Mouse (Mus musculus): ENCODE results near the gene Myh3.

Gene Myh3

GRCm38 (mm10) chr11:67078000-67078399 lies at the start of gene Myh3:
Gene Myh3, plus strand, starts transcription at chr11:67078300.
- DNase-seq (ENCODE audit: low read depth in 2 of 2, low spot score in 2 of 2): no peak

- no peak for DNase-seq (ENCODE audit: low read depth in 2 of 2, low spot score in 2 of 2)
Measured at GRCm38 (mm10) chr11:67030904-67031602, 47.0 kb upstream of the Myh3 start.

DNA sequence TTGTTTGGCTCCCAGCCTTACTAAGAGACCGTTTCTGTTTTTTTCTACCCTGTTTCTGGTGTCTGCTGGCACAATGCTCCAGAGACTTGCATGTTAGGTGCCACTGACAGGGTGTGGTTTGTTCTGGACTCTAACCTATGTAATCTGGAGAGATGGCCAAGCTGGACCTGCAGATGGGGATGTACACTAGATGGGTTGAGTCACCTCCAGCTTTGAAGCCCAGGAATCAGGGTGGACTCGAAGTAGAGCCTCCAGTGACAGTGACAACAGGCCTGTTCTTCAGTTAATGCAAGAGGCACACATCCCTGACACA lies 46.5 kb upstream of the Myh3 start:
- no peak for DNase-seq (ENCODE audit: low read depth in 2 of 2, low spot score in 2 of 2)

DNA sequence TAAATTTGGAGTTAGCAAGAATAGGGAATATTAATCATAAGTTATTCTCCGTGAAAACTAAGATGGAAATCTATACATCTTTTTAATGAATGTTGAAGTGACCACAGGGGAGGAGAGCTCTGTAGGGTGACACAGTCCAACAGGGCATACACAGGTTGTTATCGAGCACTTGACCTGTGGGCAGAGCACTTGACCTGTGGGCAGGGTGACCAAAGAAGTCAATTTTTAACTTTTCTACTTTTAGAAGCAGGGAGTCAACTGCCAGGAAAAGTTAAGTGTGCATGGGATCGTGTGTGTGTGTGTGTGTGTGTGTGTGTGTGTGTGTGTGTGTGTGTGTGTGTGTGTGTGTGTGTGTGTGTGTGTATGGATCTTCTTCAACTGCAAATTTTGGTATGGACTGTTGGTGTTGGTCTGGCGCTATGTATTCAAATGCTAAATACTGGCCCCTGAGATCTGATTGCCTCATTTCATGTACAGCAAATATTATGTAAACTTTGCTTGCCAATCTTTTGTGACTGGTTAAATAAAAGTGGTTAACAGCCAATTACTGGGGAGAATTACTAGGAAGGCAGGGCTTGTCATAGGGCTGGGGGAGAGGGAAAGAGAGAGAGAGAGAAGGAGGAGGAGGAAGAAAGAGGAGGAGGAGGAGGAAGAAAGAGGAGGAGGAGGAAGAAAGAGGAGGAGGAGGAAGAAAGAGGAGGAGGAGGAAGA lies 43.2 kb upstream of the Myh3 start:
- no peak for DNase-seq (ENCODE audit: low read depth in 2 of 2, low spot score in 2 of 2)

- no peak for DNase-seq (ENCODE audit: low read depth in 2 of 2, low spot score in 2 of 2)
Measured at GRCm38 (mm10) chr11:67036229-67036628, 41.9 kb upstream of the Myh3 start.

GRCm38 (mm10) chr11:67036892-67037291 lies 41.2 kb upstream of the Myh3 start:
- no peak for DNase-seq (ENCODE audit: low read depth in 2 of 2, low spot score in 2 of 2)

DNA sequence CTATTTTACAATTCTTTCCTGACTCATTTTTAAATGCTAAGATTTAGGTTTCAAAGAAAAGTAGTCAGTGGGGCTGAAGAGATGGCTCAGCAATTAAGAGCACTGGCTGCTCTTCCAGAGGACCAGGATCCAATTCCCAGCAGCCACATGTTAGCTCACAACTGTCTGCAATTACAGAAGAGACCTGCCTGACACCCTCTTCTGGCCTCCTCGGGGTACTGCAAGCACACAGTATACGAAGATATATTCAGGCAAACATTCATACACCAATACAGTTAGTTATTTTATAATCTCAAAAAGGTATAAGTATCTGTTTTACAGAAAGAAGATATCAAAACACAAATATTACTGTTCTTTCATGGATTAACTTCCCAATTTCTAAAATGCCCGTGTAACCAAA lies 38.3 kb upstream of the Myh3 start:
- no peak for DNase-seq (ENCODE audit: low read depth in 2 of 2, low spot score in 2 of 2)

GRCm38 (mm10) chr11:67040483-67040882 lies 37.6 kb upstream of the Myh3 start:
- no peak for DNase-seq (ENCODE audit: low read depth in 2 of 2, low spot score in 2 of 2)

DNA sequence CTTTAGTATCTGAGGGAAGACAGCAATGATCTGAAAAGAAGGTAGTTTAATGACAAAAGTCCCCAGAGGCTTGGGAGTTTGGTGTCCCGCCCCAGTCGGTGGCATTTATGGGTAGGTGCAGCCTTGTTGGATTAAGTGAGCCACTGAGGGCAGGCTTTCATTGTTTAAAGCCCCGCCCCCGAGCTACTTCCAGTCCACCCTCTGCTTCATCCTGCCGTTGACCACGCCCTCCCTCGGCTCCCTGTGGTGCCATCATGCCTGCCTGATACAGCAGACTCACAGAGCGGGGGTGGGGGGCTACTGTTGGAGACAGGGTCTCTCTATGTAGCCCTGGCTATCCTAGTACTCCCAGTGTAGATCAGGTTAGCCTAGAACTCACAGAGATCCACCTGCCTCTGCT lies 35.1 kb upstream of the Myh3 start:
- no peak for DNase-seq (ENCODE audit: low read depth in 2 of 2, low spot score in 2 of 2)

DNA sequence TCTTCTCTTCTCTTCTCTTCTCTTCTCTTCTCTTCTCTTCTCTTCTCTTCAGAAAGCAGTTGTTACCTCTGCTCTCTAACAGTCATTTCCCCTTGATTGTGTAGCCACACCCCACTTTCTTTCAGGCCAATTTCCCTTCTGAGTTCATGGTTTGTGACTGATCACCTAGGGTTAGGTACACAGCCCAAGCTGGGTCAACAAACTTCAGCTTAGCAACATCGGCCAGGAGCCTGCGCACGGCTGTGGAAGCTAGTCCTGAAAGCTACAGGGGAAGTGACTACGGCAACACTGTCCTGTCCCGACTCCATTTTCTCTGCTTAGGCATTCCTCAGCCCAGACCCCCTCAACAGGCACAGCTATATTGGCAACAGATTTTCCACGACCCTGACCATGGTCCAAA lies 33.1 kb upstream of the Myh3 start:
- no peak for DNase-seq (ENCODE audit: low read depth in 2 of 2, low spot score in 2 of 2)

- DNase-seq (ENCODE audit: low read depth in 2 of 2, low spot score in 2 of 2): no peak
Measured at GRCm38 (mm10) chr11:67047199-67047598, 30.9 kb upstream of the Myh3 start.

DNA sequence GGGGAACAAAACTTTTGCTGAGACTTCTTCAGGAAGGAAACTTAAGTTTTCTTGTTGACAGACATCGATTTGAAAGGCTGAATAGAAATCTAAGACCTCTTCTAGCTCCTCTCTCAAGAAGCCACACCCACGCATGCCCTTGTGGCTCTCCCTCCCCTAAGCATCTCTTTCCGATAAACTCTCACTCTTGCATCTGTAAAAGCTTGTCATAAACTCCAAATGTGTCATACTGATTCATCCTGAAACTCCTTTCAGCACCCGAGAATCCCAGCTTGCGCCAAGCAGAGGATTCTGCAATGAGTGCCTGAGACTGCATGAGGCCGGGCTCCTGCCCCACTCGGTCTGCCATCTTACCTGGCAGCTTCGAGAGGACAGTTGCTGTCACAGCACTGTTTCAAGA lies 29.6 kb upstream of the Myh3 start:
- no peak for DNase-seq (ENCODE audit: low read depth in 2 of 2, low spot score in 2 of 2)

- DNase-seq (ENCODE audit: low read depth in 2 of 2, low spot score in 2 of 2): no peak
Measured at GRCm38 (mm10) chr11:67049256-67049655, 28.8 kb upstream of the Myh3 start.

- no peak for DNase-seq (ENCODE audit: low read depth in 2 of 2, low spot score in 2 of 2)
Measured at GRCm38 (mm10) chr11:67051676-67052320, 26.3 kb upstream of the Myh3 start.

DNA sequence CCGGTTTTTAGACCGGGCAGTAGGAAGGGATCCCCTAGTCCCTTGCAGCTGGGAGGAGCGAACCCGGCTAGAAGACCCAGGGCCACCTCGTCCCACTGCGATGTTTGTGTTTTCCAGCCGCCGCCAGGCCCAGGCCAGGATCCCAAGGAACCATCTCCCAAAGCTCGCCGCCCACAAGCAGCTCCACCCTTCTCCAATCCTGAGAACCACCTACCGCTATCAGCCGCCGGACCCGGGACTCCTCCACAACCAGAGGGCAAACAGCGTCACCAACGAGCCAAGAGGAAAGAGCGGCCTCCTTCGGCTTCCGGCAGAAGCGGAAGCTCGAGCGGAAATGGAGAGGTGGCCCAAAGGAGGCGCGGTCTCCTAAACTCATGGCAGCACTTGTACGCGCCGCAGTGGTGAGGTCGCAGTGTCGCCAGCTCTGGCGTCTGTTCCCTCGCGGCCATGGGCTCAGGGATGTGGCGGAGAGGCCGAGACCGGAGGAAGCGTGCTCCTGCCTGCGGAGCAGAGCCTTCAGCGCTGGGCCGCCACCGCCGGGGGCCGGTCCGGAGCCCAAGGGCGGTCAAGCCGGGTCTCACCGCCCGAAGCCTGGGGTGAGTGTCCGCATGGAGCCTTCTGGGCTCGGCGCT lies 25.7 kb upstream of the Myh3 start, which contains the start of the genes Adprm and Sco1:
Adprm (minus strand) TSS at position 274 of the 632 bp plus-strand sequence.
Sco1 (plus strand) TSS at position 350 of the 632 bp plus-strand sequence.
- peak; percentile 73 to 78 for DNase-seq (ENCODE audit: low read depth in 2 of 2, low spot score in 2 of 2)

DNA sequence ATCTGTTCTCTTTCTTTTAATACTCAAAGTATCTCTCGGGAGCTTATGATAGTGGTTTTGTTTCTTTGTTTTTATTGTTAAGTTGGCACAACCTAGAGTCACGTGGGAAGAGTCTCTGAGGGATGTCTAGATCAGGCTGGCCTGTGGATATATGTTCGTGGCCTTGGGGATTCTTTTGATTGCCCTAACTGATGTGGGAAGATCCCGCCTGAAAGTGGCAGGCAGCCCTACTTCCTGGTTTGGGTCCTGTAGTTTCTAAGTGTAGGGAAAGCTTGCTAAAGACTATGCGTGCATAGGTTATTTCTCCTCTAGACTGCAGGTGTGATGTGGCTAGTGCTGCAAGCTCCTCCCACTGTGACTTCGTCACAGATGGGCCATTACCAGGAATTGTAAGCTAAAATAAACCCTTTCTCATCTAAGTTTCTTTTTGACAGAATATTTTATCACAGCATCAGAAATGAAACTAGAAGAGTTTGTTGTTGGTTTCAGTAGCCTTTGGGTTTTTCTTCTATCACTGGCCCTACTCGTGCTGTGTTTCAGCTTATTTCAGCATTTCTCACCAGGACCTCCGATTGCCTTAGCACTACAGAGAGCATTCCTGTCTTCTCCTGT lies 23.2 kb upstream of the Myh3 start:
- DNase-seq (ENCODE audit: low read depth in 2 of 2, low spot score in 2 of 2): no peak

DNA sequence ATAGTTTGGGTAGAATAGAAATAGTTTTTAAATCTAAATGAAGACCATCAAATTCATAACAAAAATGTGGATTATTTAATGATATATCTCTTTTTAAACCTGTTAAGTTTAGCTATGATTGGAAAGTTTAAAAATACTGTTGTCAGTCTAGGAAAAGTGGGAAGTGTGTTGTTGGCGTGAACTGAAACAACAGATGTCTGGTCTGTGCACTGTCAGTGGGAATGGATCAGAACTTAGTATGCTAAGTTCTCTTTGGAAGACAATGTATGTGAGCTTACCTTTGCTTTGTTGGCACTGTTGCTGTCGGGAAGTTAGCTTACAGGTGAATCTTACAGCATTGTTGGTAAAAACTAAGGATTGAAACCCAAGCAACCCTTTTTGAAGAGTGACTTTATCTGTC lies 16.8 kb upstream of the Myh3 start:
- no peak for DNase-seq (ENCODE audit: low read depth in 2 of 2, low spot score in 2 of 2)

DNA sequence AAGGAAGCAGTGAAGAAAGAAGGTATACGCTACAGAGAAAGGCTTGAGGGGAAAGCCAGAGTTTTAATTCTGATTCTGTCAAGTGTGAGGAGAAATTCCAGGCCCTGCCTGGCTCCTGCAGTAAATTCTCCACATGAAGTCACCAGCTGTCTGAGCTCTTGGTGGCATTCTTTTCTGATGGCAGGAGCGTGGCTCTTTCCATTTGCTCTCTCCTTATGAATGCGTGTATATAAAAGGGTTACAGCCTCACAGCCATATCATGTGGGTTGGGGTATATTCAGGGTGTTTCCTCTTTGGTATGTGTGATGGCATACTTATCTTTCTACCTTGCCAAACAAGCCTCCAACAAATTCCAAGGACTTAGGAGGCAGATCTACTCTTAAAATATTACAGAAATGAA lies 15.4 kb upstream of the Myh3 start:
- no peak for DNase-seq (ENCODE audit: low read depth in 2 of 2, low spot score in 2 of 2)

DNA sequence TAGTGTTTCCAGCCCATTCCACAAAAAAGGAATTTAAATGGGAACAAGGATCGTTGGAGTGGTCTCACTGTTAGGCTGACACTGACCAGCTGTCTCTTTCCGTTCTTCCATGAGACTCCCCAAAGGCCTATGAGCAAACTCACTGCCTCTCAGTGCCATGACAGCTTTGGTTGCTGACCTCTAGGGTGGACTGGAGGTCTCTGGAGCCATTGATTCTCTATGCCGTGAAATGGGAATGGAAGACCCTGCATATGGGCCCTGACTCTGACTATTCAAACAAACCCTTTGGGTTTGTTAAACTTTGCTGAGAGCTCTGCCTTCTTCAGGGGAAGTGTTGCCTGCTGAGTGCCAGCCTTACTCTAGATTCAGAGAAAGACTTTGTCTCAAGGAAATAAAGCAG lies 10.4 kb upstream of the Myh3 start:
- DNase-seq (ENCODE audit: low read depth in 2 of 2, low spot score in 2 of 2): no peak

GRCm38 (mm10) chr11:67072615-67073130 lies 5.4 kb upstream of the Myh3 start:
- no peak for DNase-seq (ENCODE audit: low read depth in 2 of 2, low spot score in 2 of 2)

- DNase-seq (ENCODE audit: low read depth in 2 of 2, low spot score in 2 of 2): no peak
Measured at GRCm38 (mm10) chr11:67075036-67075435, 3.1 kb upstream of the Myh3 start.
